In the genomic region with DNA sequence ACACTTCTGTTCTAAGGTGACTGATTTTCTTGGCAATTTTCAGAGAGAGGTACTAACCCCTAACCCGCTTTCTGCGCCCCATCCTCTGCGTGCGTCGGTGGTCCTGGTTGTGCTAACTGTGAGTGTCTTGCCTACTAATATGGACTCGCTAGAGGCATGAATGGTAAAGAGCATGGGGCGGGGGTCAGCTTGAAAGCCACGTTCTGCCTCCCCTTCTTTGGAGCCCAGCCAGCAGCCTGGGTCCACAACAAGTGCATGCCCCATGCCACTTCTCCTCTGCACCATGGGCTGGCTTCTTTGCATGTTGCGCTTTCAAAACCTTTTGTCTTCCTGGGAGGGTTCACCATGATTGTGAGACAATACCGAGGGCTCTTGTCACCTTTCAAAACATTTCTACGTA, we compare ENCODE assay signal across 10 mouse cellular contexts.
DNase-seq lines count a peak whose midpoint lies in the region; ATAC-seq and TF ChIP-seq lines count a peak whose summit lies in the region.
"Had no signal": no experiment of that assay in that cellular context is flagged by ENCODE, and none has a peak within 500 bp of the region (broad histone marks: within the 10 kb centered on the region; RNA-seq: fewer than 3 reads in every experiment).

No protein-coding gene starts in this region.

- WGBS in heart, postnatal 0 days: 71% methylated on average over 11 of the region's 11 CpGs
- 64% methylated on average over 11 of the region's 11 CpGs for WGBS in midbrain, embryonic 12.5 days
- WGBS in midbrain, embryonic 16.5 days: 44% methylated on average over 11 of the region's 11 CpGs
- 37% methylated on average over 11 of the region's 11 CpGs for WGBS in forebrain, embryonic 13.5 days
- 81% methylated on average over 11 of the region's 11 CpGs for WGBS in stomach, embryonic 14.5 days

- H3K27me3 ChIP-seq in heart, postnatal 0 days (ENCODE audit: control insufficient read depth, insufficient read depth, low read length): no peaks in the 10 kb centered on the region
- no peaks in the 10 kb centered on the region for H3K27me3 ChIP-seq in midbrain, embryonic 12.5 days
- no peaks in the 10 kb centered on the region for H3K27me3 ChIP-seq in midbrain, embryonic 16.5 days (ENCODE audit: control insufficient read depth, insufficient read depth, low read depth, low read length)
- H3K27me3 ChIP-seq in forebrain, embryonic 13.5 days: no peaks in the 10 kb centered on the region
- H3K27me3 ChIP-seq in stomach, embryonic 14.5 days (ENCODE audit: control insufficient read depth, insufficient read depth, low read length): no peaks in the 10 kb centered on the region

- TF ChIP-seq CTCF in heart, postnatal 0 days (IDR thresholded peaks at IDR 0.05; ENCODE audit: low read depth): no peak

- H3K27ac ChIP-seq in heart, postnatal 0 days (ENCODE audit: low read depth): peak overlapping the region; percentile 62
- H3K27ac ChIP-seq in midbrain, embryonic 12.5 days (replicated peaks): peak overlapping the region; percentile 26; the same call in 1 of the 2 replicates
- H3K27ac ChIP-seq in midbrain, embryonic 16.5 days (ENCODE audit: low read length): no peak overlapping the region
- H3K27ac ChIP-seq in forebrain, embryonic 13.5 days: peak overlapping the region; percentile 65; the same call in 1 of the 2 replicates
- H3K27ac ChIP-seq in stomach, embryonic 14.5 days (ENCODE audit: low read length): peak overlapping the region; percentile 53; the same call in 1 of the 2 replicates

- ATAC-seq in heart, postnatal 0 days (ENCODE audit: insufficient read depth, low read depth): no peak
- peak; percentile 29; the same call in 1 of the 2 replicates for ATAC-seq in midbrain, embryonic 12.5 days (ENCODE audit: low FRiP score, low read depth)
- no peak for ATAC-seq in midbrain, embryonic 16.5 days
- ATAC-seq in forebrain, embryonic 13.5 days: peak; percentile 34; the same call in 1 of the 2 replicates
- no peak for ATAC-seq in stomach, embryonic 14.5 days (ENCODE audit: insufficient number of reproducible peaks, insufficient read depth, low FRiP score, low read depth)

- DNase-seq in heart, postnatal 0 days (ENCODE audit: low spot score): no peak
- no peak for DNase-seq in heart, postnatal 14 days
- DNase-seq in kidney, adult 11 months: no peak
- DNase-seq: gastrocnemius, postnatal 36 days had no signal

- no peak overlapping the region for H3K4me2 ChIP-seq in heart, postnatal 0 days (ENCODE audit: low read depth, low read length)
- no peak overlapping the region for H3K4me2 ChIP-seq in midbrain, embryonic 12.5 days (replicated peaks)
- H3K4me2 ChIP-seq in midbrain, embryonic 16.5 days (ENCODE audit: low read length): no peak overlapping the region
- H3K4me2 ChIP-seq in forebrain, embryonic 13.5 days: no peak overlapping the region
- H3K4me2 ChIP-seq in stomach, embryonic 14.5 days (replicated peaks; ENCODE audit: low read depth, low read length): no peak overlapping the region
- H3K4me2 ChIP-seq: liver, embryonic 11.5 days had no signal

- no peak for TF ChIP-seq EP300 in heart, postnatal 0 days (IDR thresholded peaks at IDR 0.05; ENCODE audit: low read depth)

- peaks cover 71% of the 10 kb centered on the region for H3K36me3 ChIP-seq in heart, postnatal 0 days (replicated peaks; ENCODE audit: control insufficient read depth, insufficient read depth, low read length)
- no peaks in the 10 kb centered on the region for H3K36me3 ChIP-seq in midbrain, embryonic 12.5 days
- H3K36me3 ChIP-seq in midbrain, embryonic 16.5 days (ENCODE audit: control insufficient read depth, insufficient read depth, low read length): no peaks in the 10 kb centered on the region
- H3K36me3 ChIP-seq in forebrain, embryonic 13.5 days (ENCODE audit: poor library complexity, severe bottlenecking): no peaks in the 10 kb centered on the region
- H3K36me3 ChIP-seq in stomach, embryonic 14.5 days (ENCODE audit: control insufficient read depth, insufficient read depth, low read length): no peaks in the 10 kb centered on the region

- no peak overlapping the region for H3K4me3 ChIP-seq in heart, postnatal 0 days (ENCODE audit: low read depth, low read length)
- no peak overlapping the region for H3K4me3 ChIP-seq in midbrain, embryonic 12.5 days
- no peak overlapping the region for H3K4me3 ChIP-seq in midbrain, embryonic 16.5 days (ENCODE audit: low read depth, low read length)
- H3K4me3 ChIP-seq in forebrain, embryonic 13.5 days: no peak overlapping the region
- H3K4me3 ChIP-seq in stomach, embryonic 14.5 days (ENCODE audit: low read depth, low read length): no peak overlapping the region
- H3K4me3 ChIP-seq: myocyte had no signal

- no peak overlapping the region for H3K9ac ChIP-seq in heart, postnatal 0 days (replicated peaks; ENCODE audit: low read depth, low read length)
- no peak overlapping the region for H3K9ac ChIP-seq in midbrain, embryonic 12.5 days (replicated peaks)
- no peak overlapping the region for H3K9ac ChIP-seq in midbrain, embryonic 16.5 days (ENCODE audit: low read depth, low read length)
- no peak overlapping the region for H3K9ac ChIP-seq in forebrain, embryonic 13.5 days
- no peak overlapping the region for H3K9ac ChIP-seq in stomach, embryonic 14.5 days (replicated peaks; ENCODE audit: low read depth, low read length)

- intact Hi-C loops in heart, postnatal 14 days (cut with DNase I): no loop called here

- H3K9me3 ChIP-seq in heart, postnatal 0 days (replicated peaks; ENCODE audit: control insufficient read depth, low read length): no peaks in the 10 kb centered on the region
- H3K9me3 ChIP-seq in midbrain, embryonic 12.5 days: no peaks in the 10 kb centered on the region
- H3K9me3 ChIP-seq in midbrain, embryonic 16.5 days (replicated peaks; ENCODE audit: control insufficient read depth, low read length, poor library complexity, severe bottlenecking): no peaks in the 10 kb centered on the region
- H3K9me3 ChIP-seq in forebrain, embryonic 13.5 days (replicated peaks): no peaks in the 10 kb centered on the region
- H3K9me3 ChIP-seq in stomach, embryonic 14.5 days (ENCODE audit: control insufficient read depth, low read depth, low read length): no peaks in the 10 kb centered on the region

- H3K4me1 ChIP-seq in heart, postnatal 0 days (ENCODE audit: control insufficient read depth, insufficient read depth): peaks cover 27% of the 10 kb centered on the region
- peaks cover 41% of the 10 kb centered on the region for H3K4me1 ChIP-seq in midbrain, embryonic 12.5 days
- H3K4me1 ChIP-seq in midbrain, embryonic 16.5 days (ENCODE audit: control insufficient read depth, insufficient read depth, low read length): peaks cover 8% of the 10 kb centered on the region
- peaks cover 43% of the 10 kb centered on the region for H3K4me1 ChIP-seq in forebrain, embryonic 13.5 days
- H3K4me1 ChIP-seq in stomach, embryonic 14.5 days (ENCODE audit: control insufficient read depth, insufficient read depth, low read length): peaks cover 20% of the 10 kb centered on the region

Comparison
In these comparisons a context has a peak if more than half of its experiments do, and no peak if none do; other contexts are left out.
1. ATAC-seq: peak in midbrain, embryonic 12.5 days (single experiment) and forebrain, embryonic 13.5 days (single experiment); none in heart, postnatal 0 days (single experiment), midbrain, embryonic 16.5 days (single experiment) and stomach, embryonic 14.5 days (single experiment).